Mouse (Mus musculus) lung, postnatal 36 days (tissue): Measurements from ENCODE around the gene Prune1.

Experiments
- DNase-seq: peaks from one replicate; pipeline ENCODE4 v3.0.0; 2022; ENCODE audit warnings: mixed read lengths

The Prune1 gene

GRCm38 (mm10) chr3:95208286-95208685 is 73.6 kb downstream of the Prune1 start:
- no peak for DNase-seq

GRCm38 (mm10) chr3:95203880-95204279 is 78.0 kb downstream of the Prune1 start:
- no peak for DNase-seq
